Mouse (Mus musculus): Measurements from ENCODE around the gene Ncor2. TPM values are rescaled to one million over a fixed set of nuclear protein-coding genes. Genes with fewer than 3 reads are reported as not detected.
A peak's percentile ranks its signal among the peaks of the same experiment; 100 is the strongest.

Ncor2 gene
- 14.5 and 21.2 TPM in 2 replicates for polyA plus RNA-seq (2014; fragmentation: Nextera tagmentation; extraction: Ambion mirVana)

GRCm38 (mm10) chr5:125179007-125179734, at the start of gene Ncor2:
Gene Ncor2 (minus strand): TSS chr5:125179219.
- H3K36me3 ChIP-seq (ENCODE audit: control insufficient read depth, insufficient read depth, low read length), result no peaks in the 10 kb centered on the region
- no peaks in the 10 kb centered on the region for H3K27me3 ChIP-seq (ENCODE audit: control insufficient read depth, insufficient read depth, low read length)
- H3K27ac ChIP-seq (ENCODE audit: low read depth, low read length), result peak within 1 kb of the TSS; percentile 53
- no peaks in the 10 kb centered on the region for H3K9me3 ChIP-seq (ENCODE audit: control insufficient read depth, low read length)
- peak within 1 kb of the TSS; percentile 89 for H3K9ac ChIP-seq (ENCODE audit: low read depth, low read length)
- ATAC-seq (ENCODE audit: low FRiP score), result peak; percentile 66
- peak; percentile 93 for DNase-seq (ENCODE audit: low spot score)
- WGBS, result under 1% methylated on average over 54 of the region's 87 CpGs
- H3K4me1 ChIP-seq (replicated peaks; ENCODE audit: control insufficient read depth, insufficient read depth, low read length), result peaks cover 13% of the 10 kb centered on the region
- H3K4me2 ChIP-seq (replicated peaks; ENCODE audit: low read depth, low read length), result peak within 1 kb of the TSS; percentile 78
- peak within 1 kb of the TSS; percentile 82 for H3K4me3 ChIP-seq (ENCODE audit: low read depth, low read length)

- Histone ChIP-seq H3K4me1 (replicated peaks; ENCODE audit: control insufficient read depth, insufficient read depth, low read length) (peaks cover 2% of the 10 kb centered on the region), H3K27me3 (ENCODE audit: control insufficient read depth, insufficient read depth, low read length) (no peaks in the 10 kb centered on the region), H3K27ac (ENCODE audit: low read depth, low read length) (no peak overlapping the region), H3K9ac (ENCODE audit: low read depth, low read length) (no peak overlapping the region), H3K9me3 (ENCODE audit: control insufficient read depth, low read length) (0 out of 2 replicates have a peak, but pooled peaks cover 4% of the 10 kb centered on the region), H3K36me3 (ENCODE audit: control insufficient read depth, insufficient read depth, low read length) (no peaks in the 10 kb centered on the region), H3K4me2 (replicated peaks; ENCODE audit: low read depth, low read length) (no peak overlapping the region), H3K4me3 (ENCODE audit: low read depth, low read length) (no peak overlapping the region)
- 94% methylated on average over 4 of the region's 4 CpGs for WGBS
- DNase-seq (ENCODE audit: low spot score), result no peak
- no peak for ATAC-seq (ENCODE audit: low FRiP score)
Measured at GRCm38 (mm10) chr5:125227699-125228098, 48.7 kb upstream of the Ncor2 start.

GRCm38 (mm10) chr5:125226229-125226634, 47.2 kb upstream of the Ncor2 start:
- Histone ChIP-seq H3K4me3 (ENCODE audit: low read depth, low read length) (no peak overlapping the region), H3K4me2 (replicated peaks; ENCODE audit: low read depth, low read length) (no peak overlapping the region), H3K9ac (ENCODE audit: low read depth, low read length) (no peak overlapping the region), H3K4me1 (replicated peaks; ENCODE audit: control insufficient read depth, insufficient read depth, low read length) (peaks cover 2% of the 10 kb centered on the region), H3K36me3 (ENCODE audit: control insufficient read depth, insufficient read depth, low read length) (no peaks in the 10 kb centered on the region), H3K27me3 (ENCODE audit: control insufficient read depth, insufficient read depth, low read length) (no peaks in the 10 kb centered on the region), H3K27ac (ENCODE audit: low read depth, low read length) (no peak overlapping the region), H3K9me3 (ENCODE audit: control insufficient read depth, low read length) (0 out of 2 replicates have a peak, but pooled peaks cover 4% of the 10 kb centered on the region)
- WGBS, result 65% methylated on average over 12 of the region's 12 CpGs
- ATAC-seq (ENCODE audit: low FRiP score), result no peak
- DNase-seq (ENCODE audit: low spot score), result peak; percentile 14

- H3K9ac ChIP-seq (ENCODE audit: low read depth, low read length), result no peak overlapping the region
- ATAC-seq (ENCODE audit: low FRiP score) (no peak), DNase-seq (ENCODE audit: low spot score) (no peak)
- H3K9me3 ChIP-seq (ENCODE audit: control insufficient read depth, low read length), result 0 out of 2 replicates have a peak, but pooled peaks cover 4% of the 10 kb centered on the region
- H3K4me1 ChIP-seq (replicated peaks; ENCODE audit: control insufficient read depth, insufficient read depth, low read length), result peaks cover 2% of the 10 kb centered on the region
- H3K4me2 ChIP-seq (replicated peaks; ENCODE audit: low read depth, low read length), result no peak overlapping the region
- no peak overlapping the region for H3K4me3 ChIP-seq (ENCODE audit: low read depth, low read length)
- 12% methylated on average over 3 of the region's 3 CpGs for WGBS
- no peaks in the 10 kb centered on the region for H3K36me3 ChIP-seq (ENCODE audit: control insufficient read depth, insufficient read depth, low read length)
- no peaks in the 10 kb centered on the region for H3K27me3 ChIP-seq (ENCODE audit: control insufficient read depth, insufficient read depth, low read length)
- no peak overlapping the region for H3K27ac ChIP-seq (ENCODE audit: low read depth, low read length)
Measured at GRCm38 (mm10) chr5:125224925-125225324, 45.9 kb upstream of the Ncor2 start.

- H3K4me3 ChIP-seq (ENCODE audit: low read depth, low read length), result no peak overlapping the region
- no peaks in the 10 kb centered on the region for H3K27me3 ChIP-seq (ENCODE audit: control insufficient read depth, insufficient read depth, low read length)
- no peak overlapping the region for H3K9ac ChIP-seq (ENCODE audit: low read depth, low read length)
- ATAC-seq (ENCODE audit: low FRiP score), result no peak
- peaks cover 2% of the 10 kb centered on the region for H3K4me1 ChIP-seq (replicated peaks; ENCODE audit: control insufficient read depth, insufficient read depth, low read length)
- H3K4me2 ChIP-seq (replicated peaks; ENCODE audit: low read depth, low read length), result no peak overlapping the region
- 55% methylated on average over 5 of the region's 5 CpGs for WGBS
- no peaks in the 10 kb centered on the region for H3K36me3 ChIP-seq (ENCODE audit: control insufficient read depth, insufficient read depth, low read length)
- no peak overlapping the region for H3K27ac ChIP-seq (ENCODE audit: low read depth, low read length)
- H3K9me3 ChIP-seq (ENCODE audit: control insufficient read depth, low read length), result 0 out of 2 replicates have a peak, but pooled peaks cover 4% of the 10 kb centered on the region
- DNase-seq (ENCODE audit: low spot score), result no peak
Measured at GRCm38 (mm10) chr5:125223961-125224360, 44.9 kb upstream of the Ncor2 start.

- 56% methylated on average over 6 of the region's 6 CpGs for WGBS
- H3K27ac ChIP-seq (ENCODE audit: low read depth, low read length), result no peak overlapping the region
Measured at GRCm38 (mm10) chr5:125222706-125223105, 43.7 kb upstream of the Ncor2 start.

GRCm38 (mm10) chr5:125221868-125222267, 42.8 kb upstream of the Ncor2 start:
- H3K9ac ChIP-seq (ENCODE audit: low read depth, low read length), result no peak overlapping the region
- no peak overlapping the region for H3K4me3 ChIP-seq (ENCODE audit: low read depth, low read length)
- H3K27ac ChIP-seq (ENCODE audit: low read depth, low read length), result no peak overlapping the region
- ATAC-seq (ENCODE audit: low FRiP score), result no peak
- no peak overlapping the region for H3K4me2 ChIP-seq (replicated peaks; ENCODE audit: low read depth, low read length)
- no peaks in the 10 kb centered on the region for H3K9me3 ChIP-seq (ENCODE audit: control insufficient read depth, low read length)
- H3K27me3 ChIP-seq (ENCODE audit: control insufficient read depth, insufficient read depth, low read length), result no peaks in the 10 kb centered on the region
- no peaks in the 10 kb centered on the region for H3K36me3 ChIP-seq (ENCODE audit: control insufficient read depth, insufficient read depth, low read length)
- WGBS, result 94% methylated on average over 3 of the region's 3 CpGs
- no peak for DNase-seq (ENCODE audit: low spot score)
- peaks cover 7% of the 10 kb centered on the region for H3K4me1 ChIP-seq (replicated peaks; ENCODE audit: control insufficient read depth, insufficient read depth, low read length)

More at GRCm38 (mm10) chr5:125222706-125223105, 43.7 kb upstream of the Ncor2 start:
- Histone ChIP-seq H3K4me1 (replicated peaks; ENCODE audit: control insufficient read depth, insufficient read depth, low read length) (peaks cover 6% of the 10 kb centered on the region), H3K4me3 (ENCODE audit: low read depth, low read length) (no peak overlapping the region), H3K36me3 (ENCODE audit: control insufficient read depth, insufficient read depth, low read length) (no peaks in the 10 kb centered on the region), H3K9ac (ENCODE audit: low read depth, low read length) (no peak overlapping the region), H3K27me3 (ENCODE audit: control insufficient read depth, insufficient read depth, low read length) (no peaks in the 10 kb centered on the region), H3K4me2 (replicated peaks; ENCODE audit: low read depth, low read length) (no peak overlapping the region), H3K9me3 (ENCODE audit: control insufficient read depth, low read length) (0 out of 2 replicates have a peak, but pooled peaks cover 3% of the 10 kb centered on the region)
- ATAC-seq (ENCODE audit: low FRiP score) (no peak; the same call in 1 of the 2 replicates), DNase-seq (ENCODE audit: low spot score) (peak; percentile 29)

- WGBS, result 64% methylated on average over 9 of the region's 9 CpGs
- H3K9me3 ChIP-seq (ENCODE audit: control insufficient read depth, low read length), result no peaks in the 10 kb centered on the region
- no peaks in the 10 kb centered on the region for H3K36me3 ChIP-seq (ENCODE audit: control insufficient read depth, insufficient read depth, low read length)
- ATAC-seq (ENCODE audit: low FRiP score) (peak; percentile 36; the same call in 1 of the 2 replicates), DNase-seq (ENCODE audit: low spot score) (peak; percentile 39)
- peaks cover 17% of the 10 kb centered on the region for H3K4me1 ChIP-seq (replicated peaks; ENCODE audit: control insufficient read depth, insufficient read depth, low read length)
- H3K4me3 ChIP-seq (ENCODE audit: low read depth, low read length), result no peak overlapping the region
- no peaks in the 10 kb centered on the region for H3K27me3 ChIP-seq (ENCODE audit: control insufficient read depth, insufficient read depth, low read length)
- no peak overlapping the region for H3K4me2 ChIP-seq (replicated peaks; ENCODE audit: low read depth, low read length)
- H3K27ac ChIP-seq (ENCODE audit: low read depth, low read length), result peak overlapping the region; percentile 67
- H3K9ac ChIP-seq (ENCODE audit: low read depth, low read length), result 0 out of 2 replicates have a peak overlapping the region, but pooled peaks have one; percentile 31
Measured at GRCm38 (mm10) chr5:125217426-125218170, 38.6 kb upstream of the Ncor2 start.
